Mouse (Mus musculus) CD8-positive naive resting alpha-beta T cell, adult 2 months (primary cell): ENCODE measurements around the gene Myct1.

Source experiments
- DNase-seq, 2 experiments: peaks; one replicate each; pipeline ENCODE4 v3.0.0; 2022; ENCODE audit warnings: low read depth in 2 of 2, low spot score in 2 of 2

Gene Myct1

GRCm38 (mm10) chr10:5615186-5616040 lies 21.8 kb downstream of the Myct1 start:
- DNase-seq = no peak

GRCm38 (mm10) chr10:5626268-5626667 lies 32.7 kb downstream of the Myct1 start:
- no peak for DNase-seq

- no peak for DNase-seq
Observed at GRCm38 (mm10) chr10:5633672-5634200, 40.2 kb downstream of the Myct1 start.

- peak in 1 of 2 experiments; percentile 0 for DNase-seq
Observed at GRCm38 (mm10) chr10:5634336-5634735, 40.8 kb downstream of the Myct1 start.

- DNase-seq = no peak
Observed at GRCm38 (mm10) chr10:5637322-5637721, 43.7 kb downstream of the Myct1 start.

- DNase-seq = no peak
Observed at GRCm38 (mm10) chr10:5639112-5639511, 45.5 kb downstream of the Myct1 start, which contains the start of gene Vip. Gene Vip, plus strand, starts transcription at chr10:5639218.
